Mouse (Mus musculus) heart, embryonic 14.5 days (tissue): ENCODE data around the gene Ugt1a9. TPM values are rescaled to one million over a fixed set of nuclear protein-coding genes. Genes with fewer than 3 reads are reported as not detected.

Source experiments
- ATAC-seq: fragments of 200-750 bp; cut with Nextera tagmentation; 2 replicates; pipeline ENCODE4 v1.8.0; 2017; ENCODE audit warnings: low read depth, moderate TSS enrichment; ENCODE audit not compliant: insufficient number of reproducible peaks, insufficient read depth, low FRiP score
- H3K27ac ChIP-seq, 2 experiments: fragments of 200-500 bp in 1 of 2; fragments of 300-500 bp in 1 of 2; sonication (generic) in 1 of 2; replicated peaks in 1 of 2; 2 replicates each; pipeline ENCODE4 v1.5.1; 2012 to 2014; ENCODE audit warnings: low read depth in 2 of 2, low read length in 2 of 2, control low read depth in 1 of 2, mild to moderate bottlenecking in 1 of 2, mixed read lengths in 1 of 2; ENCODE audit not compliant: control insufficient read depth in 1 of 2, insufficient read depth in 1 of 2
- H3K27me3 ChIP-seq: fragments of 300-500 bp; sonication (generic); 2 replicates; pipeline ENCODE4 v1.6.1; 2014; ENCODE audit warnings: mild to moderate bottlenecking, low read length, control low read depth; ENCODE audit not compliant: control insufficient read depth, insufficient read depth
- H3K36me3 ChIP-seq: fragments of 300-500 bp; sonication (generic); 2 replicates; pipeline ENCODE4 v1.6.1; 2014; ENCODE audit warnings: mild to moderate bottlenecking, control low read depth, low read length, mixed read lengths; ENCODE audit not compliant: control insufficient read depth, insufficient read depth
- H3K4me1 ChIP-seq, 2 experiments: fragments of 200-500 bp in 1 of 2; fragments of 300-500 bp in 1 of 2; sonication (generic) in 1 of 2; 2 replicates each; pipeline ENCODE4 v1.6.1; 2012 to 2014; ENCODE audit warnings: low read length in 2 of 2, control low read depth in 1 of 2, mixed read lengths in 1 of 2; ENCODE audit not compliant: control insufficient read depth in 2 of 2, insufficient read depth in 2 of 2
- H3K4me2 ChIP-seq: fragments of 300-500 bp; sonication (generic); 2 replicates; pipeline ENCODE4 v1.6.1; 2014; ENCODE audit warnings: mild to moderate bottlenecking, low read length
- H3K4me3 ChIP-seq, 2 experiments: fragments of 200-500 bp in 1 of 2; fragments of 300-500 bp in 1 of 2; sonication (generic) in 1 of 2; 2 replicates each; pipeline ENCODE4 v1.5.1; 2012 to 2014; ENCODE audit warnings: low read length in 2 of 2, mild to moderate bottlenecking in 2 of 2, control low read depth in 1 of 2, low read depth in 1 of 2, moderate library complexity in 1 of 2; ENCODE audit not compliant: control insufficient read depth in 1 of 2, insufficient read depth in 1 of 2
- H3K9ac ChIP-seq: fragments of 300-500 bp; sonication (generic); 2 replicates; pipeline ENCODE4 v1.6.1; 2014; ENCODE audit warnings: mild to moderate bottlenecking, low read length
- H3K9me3 ChIP-seq: fragments of 300-500 bp; sonication (generic); 2 replicates; pipeline ENCODE4 v1.6.1; 2016; ENCODE audit warnings: low read length, control low read depth; ENCODE audit not compliant: control insufficient read depth
- WGBS: fragments of 180-500 bp; shearing (Covaris S2); extraction: QIAGEN DNeasy Blood & Tissue Kit; methylation state at CpG from one replicate; pipeline ENCODE4 v1.1.7; 2014; 5-methylcytosine and 5-hydroxymethylcytosine counted together
- polyA plus RNA-seq: library from polyadenylated mRNA; unstranded; fragments of >200 nt; fragmentation: Nextera tagmentation; extraction: Ambion mirVana; gene quantifications from 2 replicates; pipeline ENCODE4 v1.2.1, GENCODE M21; 2014

The Ugt1a9 gene
- polyA plus RNA-seq, 1 experiment from 2014 or later: not detected

DNA sequence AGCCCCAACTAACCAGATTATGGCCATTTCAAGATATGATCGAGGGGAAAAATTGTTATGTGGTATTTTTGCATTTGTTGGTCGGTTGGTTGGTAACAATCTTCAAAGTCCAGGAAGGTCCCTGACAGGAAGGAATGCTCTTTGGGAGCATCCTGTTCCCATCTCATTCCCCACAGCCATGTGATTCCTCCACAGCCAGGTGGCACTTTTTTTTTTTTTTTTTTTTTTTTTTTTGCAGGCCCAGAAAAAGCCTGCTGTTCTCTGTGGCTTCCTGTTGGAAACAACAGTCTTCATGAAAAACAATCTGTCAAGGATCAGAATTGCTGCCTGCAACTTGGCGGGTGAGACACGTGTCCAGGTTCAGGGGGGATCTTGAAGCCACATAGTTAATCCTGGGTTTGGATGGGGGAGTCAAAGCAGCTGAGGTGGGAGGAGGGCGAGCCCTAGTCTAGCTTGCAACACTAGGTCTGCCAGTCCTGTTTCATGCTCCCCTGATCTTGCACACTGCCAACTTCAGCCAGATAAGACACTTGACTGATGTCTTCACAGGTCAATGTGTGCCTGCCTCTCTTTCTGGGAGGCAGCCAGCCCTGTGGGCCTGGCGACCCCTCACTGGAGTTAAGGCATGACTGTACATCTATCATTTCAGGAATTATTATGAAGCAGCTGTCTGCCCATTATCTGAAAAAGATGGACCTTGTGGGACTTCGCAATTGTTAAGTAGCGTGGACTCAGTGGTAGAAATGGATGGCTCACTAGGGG is 188.5 kb downstream of the Ugt1a9 start:
- 64% methylated on average over 8 of the region's 8 CpGs for WGBS
- Histone ChIP-seq H3K36me3 (peaks cover 41% of the 10 kb centered on the region), H3K27me3 (no peaks in the 10 kb centered on the region), H3K4me2 (no peak overlapping the region), H3K9me3 (peaks cover 30% of the 10 kb centered on the region), H3K9ac (0 out of 2 replicates have a peak overlapping the region, but pooled peaks have one; percentile 1), H3K4me3 (no peak overlapping the region), H3K4me1 (peaks cover 7 to 22% of the 10 kb centered on the region in 2 experiments), H3K27ac (no peak overlapping the region)
- ATAC-seq: no peak

DNA sequence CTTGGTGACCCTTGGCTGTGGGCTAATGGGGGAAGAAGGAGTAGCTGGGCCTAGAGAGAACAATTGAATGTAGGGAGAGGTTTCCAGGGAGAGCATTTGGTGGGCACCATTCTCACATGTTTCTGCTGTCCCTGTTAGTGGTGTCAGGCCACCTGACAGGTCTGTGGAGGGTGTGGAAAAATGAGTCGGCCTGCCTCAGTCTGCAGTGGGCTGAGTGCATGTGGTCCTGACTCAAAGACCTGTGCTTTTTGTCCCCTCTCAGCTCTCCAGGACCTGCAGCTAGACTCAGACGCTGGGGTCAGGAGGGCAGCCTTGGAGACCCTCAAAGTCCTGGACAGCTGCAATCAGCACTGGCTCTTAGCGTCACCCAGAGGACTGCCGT is 189.0 kb downstream of the Ugt1a9 start:
- H3K9ac ChIP-seq: no peak overlapping the region
- ATAC-seq: no peak

DNA sequence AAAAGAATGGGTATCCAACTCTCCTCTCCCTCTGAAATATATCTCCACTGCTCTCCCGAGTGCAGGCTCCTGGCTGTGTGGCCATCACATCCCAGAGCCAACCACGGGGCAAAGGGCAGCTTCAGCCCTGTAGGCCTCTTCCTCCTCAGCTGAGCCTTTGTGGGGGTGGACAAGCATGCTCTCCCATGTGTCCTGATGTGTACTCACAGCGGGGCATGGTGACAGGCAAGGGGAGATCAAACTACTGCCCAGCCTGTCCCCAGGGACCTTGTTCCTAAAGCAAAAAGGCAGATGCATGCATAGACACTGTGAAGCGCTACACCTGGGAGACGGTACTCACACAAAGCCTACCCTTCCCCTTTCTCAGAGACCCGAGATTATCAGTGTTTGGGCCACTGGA is 189.5 kb downstream of the Ugt1a9 start:
- ATAC-seq: no peak
- H3K4me3 ChIP-seq: no peak overlapping the region
- H3K4me2 ChIP-seq: no peak overlapping the region
- peaks cover 51% of the 10 kb centered on the region for H3K36me3 ChIP-seq
- no peak overlapping the region for H3K9ac ChIP-seq
- H3K27ac ChIP-seq: no peak overlapping the region
- WGBS: 72% methylated on average over 6 of the region's 6 CpGs
- peaks cover 19% of the 10 kb centered on the region for H3K9me3 ChIP-seq
- H3K27me3 ChIP-seq: no peaks in the 10 kb centered on the region
- H3K4me1 ChIP-seq: peaks cover 7 to 27% of the 10 kb centered on the region in 2 experiments

More for the DNA sequence above, 189.0 kb downstream of the Ugt1a9 start:
- Histone ChIP-seq H3K4me2 (no peak overlapping the region), H3K27ac (no peak overlapping the region), H3K4me1 (peaks cover 7 to 23% of the 10 kb centered on the region in 2 experiments), H3K4me3 (no peak overlapping the region), H3K27me3 (no peaks in the 10 kb centered on the region), H3K9me3 (peaks cover 24% of the 10 kb centered on the region), H3K36me3 (peaks cover 46% of the 10 kb centered on the region)
- WGBS: 69% methylated on average over 4 of the region's 4 CpGs

DNA sequence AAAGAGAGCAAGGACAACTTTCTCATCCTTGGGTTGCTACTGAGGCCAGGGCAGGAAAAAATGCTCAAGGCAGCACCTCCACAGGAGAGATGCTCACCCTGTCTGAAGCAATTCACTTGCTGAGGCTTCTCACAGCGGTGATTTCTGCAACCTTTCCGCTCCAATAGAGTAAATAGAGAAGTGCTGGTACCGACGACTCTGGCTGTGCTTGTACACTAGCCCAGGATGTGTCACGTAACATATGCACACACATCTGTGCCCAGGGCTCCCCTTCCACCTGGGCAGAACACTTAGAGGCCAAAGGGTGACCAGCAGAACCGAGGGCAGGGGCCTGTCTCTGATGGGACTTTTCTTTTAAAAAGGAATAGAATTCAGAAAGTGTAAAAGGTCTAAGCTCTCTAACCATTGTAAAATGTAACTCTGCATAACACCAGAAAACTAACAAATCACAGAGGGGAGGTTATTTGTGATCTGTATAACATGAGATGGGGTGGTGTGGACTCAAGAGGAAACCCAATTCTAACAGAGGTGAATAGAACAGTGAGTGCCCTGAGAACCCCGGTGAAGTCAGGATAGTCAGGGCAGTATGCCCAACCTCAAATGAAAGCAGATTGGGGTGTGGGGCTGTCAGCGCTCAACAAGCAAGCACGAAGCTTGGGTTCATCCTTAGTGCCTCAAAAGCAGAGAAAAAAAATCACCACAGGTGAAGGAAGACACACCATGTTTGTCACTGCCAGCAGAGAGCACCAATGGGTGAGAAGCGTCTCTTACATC is 190.2 kb downstream of the Ugt1a9 start:
- H3K4me3 ChIP-seq: no peak overlapping the region
- peaks cover 17% of the 10 kb centered on the region for H3K9me3 ChIP-seq
- ATAC-seq: no peak
- no peak overlapping the region for H3K27ac ChIP-seq
- no peak overlapping the region for H3K9ac ChIP-seq
- no peaks in the 10 kb centered on the region for H3K27me3 ChIP-seq
- H3K4me2 ChIP-seq: no peak overlapping the region
- H3K36me3 ChIP-seq: peaks cover 58% of the 10 kb centered on the region
- WGBS: 83% methylated on average over 10 of the region's 10 CpGs
- peaks cover 7 to 29% of the 10 kb centered on the region in 2 experiments for H3K4me1 ChIP-seq

DNA sequence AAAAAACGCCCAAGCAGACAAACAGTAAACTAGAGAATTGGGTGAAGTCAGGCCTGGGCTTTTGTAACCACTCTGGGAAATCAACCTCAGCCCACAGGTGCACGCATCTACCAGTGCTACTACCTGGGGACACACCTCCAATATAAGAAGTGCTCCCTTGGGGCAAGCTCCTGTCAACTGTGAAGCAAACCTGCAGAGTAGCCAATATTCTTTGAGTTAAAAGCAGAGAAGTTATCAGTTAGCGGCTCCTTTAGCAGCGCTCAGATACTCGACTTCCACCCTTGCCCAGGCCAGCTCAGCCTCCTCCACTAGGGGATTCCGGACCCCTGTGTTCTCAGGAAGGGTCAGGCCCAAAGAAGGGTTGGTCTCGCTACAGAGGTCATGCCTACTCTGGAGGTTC is 191.1 kb downstream of the Ugt1a9 start:
- Histone ChIP-seq H3K4me3 (no peak overlapping the region), H3K36me3 (peaks cover 67% of the 10 kb centered on the region), H3K9me3 (peaks cover 8% of the 10 kb centered on the region; the same call in 1 of the 2 replicates), H3K9ac (no peak overlapping the region), H3K27me3 (no peaks in the 10 kb centered on the region), H3K4me2 (no peak overlapping the region), H3K4me1 (peaks cover 7 to 29% of the 10 kb centered on the region in 2 experiments), H3K27ac (no peak overlapping the region)
- WGBS: 80% methylated on average over 7 of the region's 7 CpGs
- no peak for ATAC-seq

DNA sequence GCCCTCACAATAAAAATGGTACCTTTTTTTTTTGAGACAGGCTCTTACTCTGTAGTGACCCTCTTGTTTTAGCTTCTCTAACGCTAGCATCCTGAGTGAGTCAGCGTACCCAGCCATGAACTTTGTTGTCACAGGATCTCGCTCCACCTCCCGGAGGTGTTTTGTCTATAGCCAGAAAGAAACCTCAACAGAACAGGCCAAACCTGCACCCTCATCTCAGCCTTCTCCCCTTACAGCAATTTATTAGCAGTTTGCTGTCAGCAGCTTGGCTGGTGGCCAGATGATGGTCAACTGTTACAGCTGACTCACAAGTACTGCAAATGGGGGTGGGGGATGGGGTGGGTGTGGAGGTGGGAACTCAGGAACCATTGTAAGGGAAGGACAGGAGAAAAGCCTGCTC is 191.7 kb downstream of the Ugt1a9 start:
- Histone ChIP-seq H3K4me3 (no peak overlapping the region), H3K27me3 (no peaks in the 10 kb centered on the region), H3K4me2 (no peak overlapping the region), H3K9me3 (peaks cover 4% of the 10 kb centered on the region; the same call in 1 of the 2 replicates), H3K4me1 (peaks cover 7 to 29% of the 10 kb centered on the region in 2 experiments), H3K9ac (no peak overlapping the region), H3K27ac (no peak overlapping the region), H3K36me3 (peaks cover 73% of the 10 kb centered on the region)
- ATAC-seq: peak; percentile 2; the same call in 1 of the 2 replicates
- 77% methylated on average over 4 of the region's 4 CpGs for WGBS

DNA sequence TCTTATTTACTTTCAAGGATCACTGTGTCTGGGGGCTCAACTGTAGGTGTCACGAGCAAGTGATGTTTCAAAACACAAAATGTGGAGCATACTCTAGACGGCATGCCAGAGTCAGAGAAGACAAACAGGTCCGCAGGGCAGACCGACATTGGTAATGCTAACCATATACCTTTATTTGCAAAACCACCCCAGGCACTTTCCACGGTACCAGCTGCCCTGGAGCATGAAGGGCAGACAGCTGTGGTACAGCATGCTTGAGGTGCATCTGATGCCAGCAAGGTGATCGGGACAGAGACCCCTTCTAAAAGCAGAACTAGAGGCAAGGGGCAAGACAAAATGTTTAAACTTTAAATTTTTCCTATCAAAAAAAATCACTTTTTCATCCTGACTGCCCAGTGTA is 192.4 kb downstream of the Ugt1a9 start:
- no peak overlapping the region for H3K9ac ChIP-seq
- no peaks in the 10 kb centered on the region for H3K9me3 ChIP-seq
- WGBS: 75% methylated on average over 6 of the region's 6 CpGs
- no peaks in the 10 kb centered on the region for H3K27me3 ChIP-seq
- no peak for ATAC-seq
- peaks cover 7 to 29% of the 10 kb centered on the region in 2 experiments for H3K4me1 ChIP-seq
- H3K4me2 ChIP-seq: no peak overlapping the region
- no peak overlapping the region for H3K27ac ChIP-seq
- peaks cover 80% of the 10 kb centered on the region for H3K36me3 ChIP-seq
- no peak overlapping the region for H3K4me3 ChIP-seq
